Mouse (Mus musculus) midbrain, embryonic 12.5 days (tissue): ENCODE results near the gene Syngr3. TPM values are rescaled to one million over a fixed set of nuclear protein-coding genes. Genes with fewer than 3 reads are reported as not detected.
A peak's percentile ranks its signal among the peaks of the same experiment; 100 is the strongest.

Experiments
- ATAC-seq: fragments of 200-750 bp; cut with Nextera tagmentation; 2 replicates; pipeline ENCODE4 v1.8.0; 2017; ENCODE audit warnings: low read depth, moderate TSS enrichment, moderate library complexity; ENCODE audit not compliant: low FRiP score
- H3K27ac ChIP-seq: fragments of 300-500 bp; sonication (generic); replicated peaks from 2 replicates; pipeline ENCODE4 v1.5.1; 2016; ENCODE audit warnings: mild to moderate bottlenecking
- H3K27me3 ChIP-seq: fragments of 300-500 bp; sonication (generic); 2 replicates; pipeline ENCODE4 v1.6.1; 2016; ENCODE audit warnings: mild to moderate bottlenecking
- H3K36me3 ChIP-seq: fragments of 300-500 bp; sonication (generic); 2 replicates; pipeline ENCODE4 v1.6.1; 2016
- H3K4me1 ChIP-seq: fragments of 300-500 bp; sonication (generic); 2 replicates; pipeline ENCODE4 v1.6.1; 2016
- H3K4me2 ChIP-seq: fragments of 300-500 bp; sonication (generic); replicated peaks from 2 replicates; pipeline ENCODE4 v1.6.1; 2016; ENCODE audit warnings: mild to moderate bottlenecking, moderate library complexity
- H3K4me3 ChIP-seq: fragments of 300-500 bp; sonication (generic); 2 replicates; pipeline ENCODE4 v1.5.1; 2016; ENCODE audit warnings: mild to moderate bottlenecking
- H3K9ac ChIP-seq: fragments of 300-500 bp; sonication (generic); replicated peaks from 2 replicates; pipeline ENCODE4 v1.6.1; 2016; ENCODE audit warnings: mild to moderate bottlenecking, moderate library complexity
- H3K9me3 ChIP-seq: fragments of 300-500 bp; sonication (generic); 2 replicates; pipeline ENCODE4 v1.6.1; 2016; ENCODE audit warnings: mild to moderate bottlenecking
- WGBS: fragments of 180-500 bp; shearing (Covaris S2); methylation state at CpG from one replicate; pipeline ENCODE4 v1.1.7; 2016; 5-methylcytosine and 5-hydroxymethylcytosine counted together
- polyA plus RNA-seq: library from polyadenylated mRNA; unstranded; fragments of >200 nt; fragmentation: Nextera tagmentation; extraction: Ambion mirVana; gene quantifications from 2 replicates; pipeline ENCODE4 v1.2.1, GENCODE M21; 2016

Syngr3 gene
- 27.6 and 31.7 TPM in 2 replicates for polyA plus RNA-seq

- peaks cover 52% of the 10 kb centered on the region for H3K27me3 ChIP-seq
- H3K4me3 ChIP-seq, result peak within 1 kb of the TSS; percentile 64
- H3K9me3 ChIP-seq, result no peaks in the 10 kb centered on the region
- peaks cover 23% of the 10 kb centered on the region for H3K4me1 ChIP-seq
- H3K4me2 ChIP-seq, result peak within 1 kb of the TSS; percentile 87
- H3K36me3 ChIP-seq, result peaks cover 16% of the 10 kb centered on the region
- under 1% methylated on average over 46 of the region's 55 CpGs for WGBS
- H3K9ac ChIP-seq, result peak within 1 kb of the TSS; percentile 71
- H3K27ac ChIP-seq, result peak within 1 kb of the TSS; percentile 61
- peak; percentile 65 for ATAC-seq
Measured at GRCm38 (mm10) chr17:24689251-24690081, at the start of gene Syngr3. Syngr3 (minus strand) TSS chr17:24689955.

GRCm38 (mm10) chr17:24738238-24738637 is 48.5 kb upstream of the Syngr3 start:
- ATAC-seq, result no peak
- no peaks in the 10 kb centered on the region for H3K27me3 ChIP-seq
- no peak overlapping the region for H3K4me3 ChIP-seq
- no peak overlapping the region for H3K27ac ChIP-seq
- H3K9ac ChIP-seq, result no peak overlapping the region
- no peaks in the 10 kb centered on the region for H3K9me3 ChIP-seq
- WGBS, result 86% methylated on average over 4 of the region's 4 CpGs
- peaks cover 13% of the 10 kb centered on the region for H3K4me1 ChIP-seq
- no peak overlapping the region for H3K4me2 ChIP-seq
- peaks cover 4% of the 10 kb centered on the region; the same call in 1 of the 2 replicates for H3K36me3 ChIP-seq

GRCm38 (mm10) chr17:24737135-24737810 is 47.5 kb upstream of the Syngr3 start:
- WGBS, result 29% methylated on average over 8 of the region's 8 CpGs
- no peak for ATAC-seq
- peaks cover 4% of the 10 kb centered on the region; the same call in 1 of the 2 replicates for H3K36me3 ChIP-seq
- no peaks in the 10 kb centered on the region; the same call in 1 of the 2 replicates for H3K27me3 ChIP-seq
- peak overlapping the region; percentile 93 for H3K4me2 ChIP-seq
- H3K4me3 ChIP-seq, result peak overlapping the region; percentile 59
- H3K9ac ChIP-seq, result peak overlapping the region; percentile 67; the same call in 1 of the 2 replicates
- H3K27ac ChIP-seq, result no peak overlapping the region
- peaks cover 13% of the 10 kb centered on the region for H3K4me1 ChIP-seq
- H3K9me3 ChIP-seq, result no peaks in the 10 kb centered on the region

DNA sequence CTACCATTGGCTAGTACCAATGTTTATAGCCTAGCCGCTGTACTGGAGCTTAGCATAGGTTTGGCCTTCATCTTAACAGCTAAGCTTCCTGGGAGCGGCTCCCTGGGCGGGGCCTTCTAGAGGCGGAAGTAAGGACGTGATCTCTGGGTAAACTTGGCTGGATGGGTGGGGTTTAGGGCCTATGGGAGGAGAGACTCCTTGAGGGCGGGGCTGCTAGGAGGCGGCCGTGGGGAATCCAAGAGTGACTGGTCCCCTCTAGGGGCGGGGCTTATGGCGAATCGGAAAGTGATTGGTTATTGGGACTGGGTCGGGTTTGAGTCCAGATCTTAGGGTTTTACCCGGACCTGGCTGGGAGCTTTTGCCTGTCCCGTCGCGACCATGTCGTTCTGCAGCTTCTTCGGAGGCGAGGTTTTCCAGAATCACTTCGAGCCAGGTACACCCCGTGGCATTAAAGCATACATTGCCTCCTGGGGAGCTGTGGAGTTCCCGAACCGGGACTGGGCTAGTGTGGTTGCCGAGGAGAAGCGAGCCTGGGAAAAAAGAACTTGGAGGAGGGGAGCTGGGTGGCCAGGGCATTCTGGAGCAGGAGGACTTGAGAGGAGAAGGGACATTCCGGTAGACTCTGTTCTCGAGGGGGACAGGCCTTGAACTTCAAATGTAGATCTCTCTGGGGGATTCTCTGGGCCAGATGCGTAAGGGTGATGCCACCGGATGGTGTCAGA is 46.7 kb upstream of the Syngr3 start, which contains the start of gene Msrb1:
Msrb1 (plus strand) TSS at position 313 of the 722 bp plus-strand sequence.
- peak within 1 kb of the TSS; percentile 36; the same call in 1 of the 2 replicates for H3K27ac ChIP-seq
- H3K36me3 ChIP-seq, result peaks cover 4% of the 10 kb centered on the region; the same call in 1 of the 2 replicates
- H3K9me3 ChIP-seq, result no peaks in the 10 kb centered on the region
- H3K27me3 ChIP-seq, result peaks cover 4% of the 10 kb centered on the region; the same call in 1 of the 2 replicates
- peak within 1 kb of the TSS; percentile 93 for H3K4me2 ChIP-seq
- peak; percentile 96 for ATAC-seq
- peak within 1 kb of the TSS; percentile 67 for H3K9ac ChIP-seq
- peak within 1 kb of the TSS; percentile 59 for H3K4me3 ChIP-seq
- peaks cover 13% of the 10 kb centered on the region for H3K4me1 ChIP-seq
- WGBS, result 1% methylated on average over 29 of the region's 29 CpGs

DNA sequence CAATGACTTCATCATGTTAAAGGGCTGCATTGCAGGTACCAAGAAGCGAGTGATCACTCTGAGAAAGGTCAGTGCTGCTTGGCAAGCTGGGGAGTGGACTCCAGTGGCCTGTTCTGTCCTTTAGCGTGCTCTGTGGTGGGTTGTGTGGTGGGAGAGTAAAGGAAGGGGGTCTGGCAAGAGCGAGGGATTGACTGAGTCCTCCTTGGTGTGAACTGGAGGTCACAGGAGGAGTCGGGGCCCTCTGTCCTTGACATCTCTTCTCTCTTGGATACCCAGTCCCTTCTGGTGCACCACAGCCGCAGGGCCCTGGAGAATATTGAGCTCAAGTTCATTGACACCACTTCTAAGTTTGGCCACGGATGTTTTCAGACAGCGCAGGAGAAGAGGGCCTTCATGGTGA is 45.7 kb upstream of the Syngr3 start:
- H3K9me3 ChIP-seq, result no peaks in the 10 kb centered on the region
- no peak for ATAC-seq
- H3K9ac ChIP-seq, result no peak overlapping the region
- peaks cover 4% of the 10 kb centered on the region; the same call in 1 of the 2 replicates for H3K27me3 ChIP-seq
- H3K4me3 ChIP-seq, result no peak overlapping the region
- peaks cover 13% of the 10 kb centered on the region for H3K4me1 ChIP-seq
- 89% methylated on average over 7 of the region's 7 CpGs for WGBS
- peaks cover 4% of the 10 kb centered on the region; the same call in 1 of the 2 replicates for H3K36me3 ChIP-seq
- H3K4me2 ChIP-seq, result peak overlapping the region; percentile 93; the same call in 1 of the 2 replicates
- no peak overlapping the region for H3K27ac ChIP-seq

GRCm38 (mm10) chr17:24734513-24734912 is 44.8 kb upstream of the Syngr3 start:
- Histone ChIP-seq H3K9ac (no peak overlapping the region), H3K4me3 (no peak overlapping the region), H3K4me1 (peaks cover 13% of the 10 kb centered on the region), H3K27me3 (peaks cover 4% of the 10 kb centered on the region; the same call in 1 of the 2 replicates), H3K9me3 (no peaks in the 10 kb centered on the region), H3K4me2 (no peak overlapping the region), H3K36me3 (no peaks in the 10 kb centered on the region), H3K27ac (no peak overlapping the region)
- WGBS, result 84% methylated on average over 1 of the region's 1 CpGs
- no peak for ATAC-seq

DNA sequence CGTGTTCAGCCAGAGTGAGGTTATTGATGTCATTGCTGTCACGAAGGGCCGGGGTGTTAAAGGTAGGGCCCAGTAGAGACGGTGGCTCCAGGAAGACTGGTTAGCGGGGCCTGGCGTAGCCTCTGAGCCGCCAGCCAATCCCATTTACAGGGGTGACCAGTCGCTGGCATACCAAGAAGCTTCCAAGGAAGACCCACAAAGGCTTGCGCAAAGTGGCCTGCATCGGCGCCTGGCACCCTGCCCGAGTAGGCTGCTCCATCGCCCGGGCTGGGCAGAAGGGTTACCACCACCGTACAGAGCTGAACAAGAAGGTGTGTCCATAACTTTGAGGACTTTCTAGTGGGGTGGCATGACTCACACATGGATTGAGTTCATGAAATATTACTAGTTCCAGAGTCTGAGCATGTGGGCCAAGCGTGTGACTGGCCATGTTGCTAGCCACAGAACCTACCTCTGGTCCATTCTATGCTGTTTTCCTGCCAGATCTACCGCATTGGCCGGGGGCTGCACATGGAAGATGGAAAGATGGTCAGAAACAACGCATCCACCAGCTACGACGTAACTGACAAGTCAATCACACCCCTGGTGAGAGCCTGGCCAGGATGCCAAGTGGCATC is 43.8 kb upstream of the Syngr3 start:
- Histone ChIP-seq H3K9me3 (no peaks in the 10 kb centered on the region), H3K4me1 (peaks cover 13% of the 10 kb centered on the region), H3K27ac (no peak overlapping the region), H3K36me3 (no peaks in the 10 kb centered on the region), H3K4me3 (no peak overlapping the region), H3K27me3 (peaks cover 6% of the 10 kb centered on the region), H3K4me2 (no peak overlapping the region), H3K9ac (no peak overlapping the region)
- WGBS, result 89% methylated on average over 21 of the region's 21 CpGs
- ATAC-seq, result no peak

- H3K9ac ChIP-seq, result no peak overlapping the region
- 80% methylated on average over 12 of the region's 12 CpGs for WGBS
- no peaks in the 10 kb centered on the region for H3K9me3 ChIP-seq
- no peak for ATAC-seq
- no peak overlapping the region for H3K27ac ChIP-seq
- no peak overlapping the region for H3K4me2 ChIP-seq
- no peaks in the 10 kb centered on the region for H3K36me3 ChIP-seq
- H3K4me1 ChIP-seq, result peaks cover 13% of the 10 kb centered on the region
- peaks cover 15% of the 10 kb centered on the region for H3K27me3 ChIP-seq
- H3K4me3 ChIP-seq, result no peak overlapping the region
Measured at GRCm38 (mm10) chr17:24732233-24732935, 42.6 kb upstream of the Syngr3 start.

DNA sequence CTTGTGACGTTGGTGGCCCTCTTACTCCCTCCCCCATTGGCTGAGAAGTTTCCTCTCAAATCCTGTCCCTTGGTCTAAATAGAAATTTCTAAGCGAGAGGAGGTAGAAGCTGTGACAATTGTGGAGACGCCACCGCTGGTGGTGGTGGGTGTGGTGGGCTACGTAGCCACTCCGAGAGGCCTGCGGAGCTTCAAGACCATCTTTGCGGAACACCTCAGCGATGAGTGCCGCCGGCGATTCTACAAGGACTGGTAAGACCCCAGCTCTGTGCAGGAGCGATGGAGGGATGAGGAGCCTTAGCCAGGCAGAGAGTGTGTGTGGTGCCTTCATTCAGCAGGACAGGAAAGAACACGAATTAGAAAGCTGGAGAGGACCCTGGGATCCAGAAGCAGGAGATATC is 41.0 kb upstream of the Syngr3 start:
- no peak overlapping the region for H3K4me3 ChIP-seq
- no peaks in the 10 kb centered on the region for H3K9me3 ChIP-seq
- H3K4me2 ChIP-seq, result no peak overlapping the region
- no peak overlapping the region for H3K27ac ChIP-seq
- H3K36me3 ChIP-seq, result no peaks in the 10 kb centered on the region
- peaks cover 1% of the 10 kb centered on the region for H3K4me1 ChIP-seq
- ATAC-seq, result no peak
- whole genome bisulfite sequencing, result 84% methylated on average over 14 of the region's 14 CpGs
- peaks cover 17% of the 10 kb centered on the region for H3K27me3 ChIP-seq
- no peak overlapping the region for H3K9ac ChIP-seq

GRCm38 (mm10) chr17:24729067-24729466 is 39.3 kb upstream of the Syngr3 start:
- WGBS, result 89% methylated on average over 6 of the region's 6 CpGs
- no peak for ATAC-seq
- no peaks in the 10 kb centered on the region for H3K9me3 ChIP-seq
- H3K4me3 ChIP-seq, result no peak overlapping the region
- no peaks in the 10 kb centered on the region for H3K4me1 ChIP-seq
- no peak overlapping the region for H3K4me2 ChIP-seq
- H3K27me3 ChIP-seq, result peaks cover 17% of the 10 kb centered on the region
- no peaks in the 10 kb centered on the region for H3K36me3 ChIP-seq
- no peak overlapping the region for H3K9ac ChIP-seq
- no peak overlapping the region for H3K27ac ChIP-seq

- Histone ChIP-seq H3K4me2 (no peak overlapping the region), H3K36me3 (no peaks in the 10 kb centered on the region), H3K4me1 (peaks cover 5% of the 10 kb centered on the region), H3K4me3 (no peak overlapping the region), H3K27me3 (peaks cover 17% of the 10 kb centered on the region), H3K27ac (no peak overlapping the region), H3K9me3 (no peaks in the 10 kb centered on the region), H3K9ac (no peak overlapping the region)
- no peak for ATAC-seq
- 79% methylated on average over 17 of the region's 17 CpGs for WGBS
Measured at GRCm38 (mm10) chr17:24728184-24728583, 38.4 kb upstream of the Syngr3 start.
